Mouse (Mus musculus): ENCODE measurements at regions not wholly inside any gene's neighbourhood (a gene's known extent, or its start where the extent isn't known, plus 50 kb on each side); places are given as distances from the start of the nearest gene placed in this dataset.

DNA sequence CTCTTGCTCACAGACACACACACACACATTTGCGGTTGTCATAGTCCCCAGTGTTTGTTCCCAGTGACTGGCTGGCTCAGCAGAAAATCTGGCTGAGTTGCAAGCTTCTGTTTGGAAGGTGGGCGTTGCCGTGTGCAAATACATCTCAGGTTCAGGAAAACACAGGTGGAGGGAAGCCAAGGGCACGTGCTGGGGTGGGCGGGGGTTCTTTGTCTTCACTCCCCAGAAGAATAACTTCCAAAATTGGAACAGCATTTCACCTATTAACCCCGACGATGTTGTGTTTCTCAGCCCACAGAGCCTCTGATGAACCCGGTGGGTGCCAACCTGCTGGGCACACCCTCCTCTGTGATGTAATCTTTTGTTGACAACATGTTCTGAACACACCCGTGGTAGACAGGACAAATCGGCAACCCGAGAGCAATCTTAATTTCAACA, 82.3 kb upstream of the Ubl3 start:
- TF ChIP-seq POLR2A (IDR thresholded peaks at IDR 0.05; ENCODE audit: low read depth, low read length) = no peak
- no peak for TF ChIP-seq CTCF (IDR thresholded peaks at IDR 0.05; ENCODE audit: extremely low read depth, insufficient read depth, insufficient read length, insufficient replicate concordance)

Measured in spleen, adult 2 months (tissue).